Mouse (Mus musculus) stomach, adult 2 months (tissue): Measurements from ENCODE around the gene Gm20824. TPM values are rescaled to one million over a fixed set of nuclear protein-coding genes. Genes with fewer than 3 reads are reported as not detected.

Experiments
- polyA plus RNA-seq: library from polyadenylated mRNA; depleted of rRNA; stranded (reverse); fragments of >200 nt; gene quantifications from 2 replicates; pipeline ENCODE4 v1.2.3, GENCODE M21; 2012; rRNA removed

The Gm20824 gene
- polyA plus RNA-seq: not detected in 2 replicates

DNA sequence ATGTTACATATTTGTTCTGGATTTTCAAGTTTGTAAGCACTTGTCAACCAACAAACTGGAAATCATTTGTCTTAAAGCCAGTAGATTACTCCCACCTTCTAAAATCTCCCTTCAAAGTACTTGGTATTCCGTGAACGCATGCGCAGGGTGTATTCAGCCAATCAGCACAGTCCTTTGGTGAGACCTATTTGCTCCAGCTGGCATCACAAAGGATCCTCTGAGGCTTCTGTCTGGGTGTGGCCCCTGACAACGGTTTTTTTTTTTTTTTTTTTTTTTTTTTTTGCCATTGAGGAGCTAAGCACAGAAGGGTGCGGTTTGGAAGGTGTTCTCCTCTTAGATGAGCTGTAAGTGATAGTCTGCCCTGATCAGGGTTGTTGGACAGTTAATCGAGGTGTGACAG, at the start of gene Gm20824:
Gm20824 (plus strand) TSS at position 301 of the 400 bp plus-strand sequence.

Other genes with a start within 250 kb of the Gm20824 start
- not detected in 2 replicates for gene Gm20825, start 186.4 kb upstream of the Gm20824 start, polyA plus RNA-seq